Mouse (Mus musculus) adrenal gland, postnatal 10 days (tissue): Measurements from ENCODE around the gene Adgrg6. TPM values are rescaled to one million over a fixed set of nuclear protein-coding genes. Genes with fewer than 3 reads are reported as not detected.

Experiments used
- DNase-seq: peaks from one replicate; pipeline ENCODE4 v3.0.0; 2021; ENCODE audit warnings: mixed read lengths
- total RNA-seq, 2 experiments: library from RNA; stranded (reverse); gene quantifications; 2 replicates each; pipeline ENCODE4 v1.2.3; 2021

Gene Adgrg6
- total RNA-seq, 2 experiments from 2014 or later = 2.0 to 4.7 TPM

- DNase-seq = peak; percentile 69
These were observed 154.3 kb downstream of the Adgrg6 start for GRCm38 (mm10) chr10:14391025-14391639.

DNA sequence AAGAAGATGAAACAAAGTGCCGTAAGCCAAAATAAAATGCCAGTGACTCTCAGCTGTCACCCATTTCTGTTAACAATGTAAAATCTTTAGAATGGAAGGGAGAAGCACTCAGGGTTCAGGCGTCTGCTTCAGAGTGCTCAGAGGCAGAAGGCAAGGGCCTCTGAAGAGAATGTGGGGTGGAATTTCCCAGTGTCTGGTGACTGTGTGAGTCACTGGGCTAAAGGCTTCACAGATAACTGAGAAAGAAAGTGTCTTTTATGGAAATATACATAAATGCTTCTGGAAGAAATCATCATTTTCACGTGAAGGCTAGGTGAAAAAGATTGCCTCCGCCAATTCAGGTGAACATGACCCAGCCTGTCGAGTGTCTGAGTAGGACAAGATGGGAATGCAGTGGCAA lies 159.9 kb downstream of the Adgrg6 start:
- DNase-seq = no peak

- no peak for DNase-seq
These were observed 180.3 kb downstream of the Adgrg6 start for GRCm38 (mm10) chr10:14365065-14365589.

GRCm38 (mm10) chr10:14363226-14363625 lies 182.2 kb downstream of the Adgrg6 start:
- DNase-seq = no peak

DNA sequence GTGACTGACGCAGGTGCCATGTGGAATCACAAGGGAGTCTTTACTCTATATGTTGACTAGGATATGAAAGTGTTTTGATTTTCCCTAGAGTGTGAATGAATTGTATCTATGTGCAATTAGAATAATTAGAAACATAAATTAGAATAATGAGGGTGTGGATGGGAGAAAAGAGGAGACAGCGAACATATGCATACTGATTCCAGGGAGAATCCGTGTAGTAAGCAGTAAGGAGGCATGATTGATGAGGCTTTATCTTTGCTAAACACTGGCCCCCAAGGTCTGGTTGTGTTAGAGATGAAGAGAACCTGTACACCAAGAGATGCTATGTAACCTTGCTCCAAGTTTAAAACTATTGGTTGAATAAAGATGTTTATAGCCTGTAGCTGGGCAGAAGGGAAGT lies 187.2 kb downstream of the Adgrg6 start:
- DNase-seq = no peak

Other genes with a start within 250 kb of the Adgrg6 start
- 10 to 100 TPM; 47.9 to 51.1 TPM for gene Vta1, start 159.9 kb upstream of the Adgrg6 start, total RNA-seq
- not detected for gene Nmbr, start 159.9 kb upstream of the Adgrg6 start, total RNA-seq
- gene Gje1, start 172.6 kb upstream of the Adgrg6 start, total RNA-seq = not detected